18 mouse cellular contexts compared by ENCODE assay signal in genomic region chr10:27675579-27675978, GRCm38 (mm10). TPM values are rescaled to one million over a fixed set of nuclear protein-coding genes. Genes with fewer than 3 reads are reported as not detected.
A peak's percentile ranks its signal among the peaks of the same experiment; 100 is the strongest.
DNase-seq lines count a peak whose midpoint lies in the region; ATAC-seq and TF ChIP-seq lines count a peak whose summit lies in the region.
"Had no signal": no experiment of that assay in that cellular context is flagged by ENCODE, and none has a peak within 500 bp of the region (broad histone marks: within the 10 kb centered on the region; RNA-seq: fewer than 3 reads in every experiment).

No protein-coding gene starts in this region.

- no peak for DNase-seq in forebrain, postnatal 0 days
- DNase-seq in forebrain, embryonic 10.5 days (ENCODE audit: extremely low spot score, low spot score) = no peak
- peak; percentile 31 for DNase-seq in kidney, adult 2 months
- no peak for DNase-seq in kidney, postnatal 25 days
- peak; percentile 17 for DNase-seq in midbrain, embryonic 14.5 days
- peak; percentile 30 for DNase-seq in embryonic facial prominence, embryonic 14.5 days (ENCODE audit: low spot score)
- DNase-seq: cerebellum, adult 8-10 months; kidney, postnatal 14 days; right cerebral cortex, postnatal 14 days; thymus, adult 2 months had no signal

- H3K9me3 ChIP-seq in forebrain, postnatal 0 days (ENCODE audit: low read length) = no peaks in the 10 kb centered on the region
- no peaks in the 10 kb centered on the region for H3K9me3 ChIP-seq in forebrain, embryonic 10.5 days
- no peaks in the 10 kb centered on the region for H3K9me3 ChIP-seq in midbrain, embryonic 14.5 days (ENCODE audit: control insufficient read depth, low read length)
- H3K9me3 ChIP-seq in midbrain, embryonic 16.5 days (replicated peaks; ENCODE audit: control insufficient read depth, low read length, poor library complexity, severe bottlenecking) = no peaks in the 10 kb centered on the region
- 0 out of 2 replicates have a peak, but pooled peaks cover 3% of the 10 kb centered on the region for H3K9me3 ChIP-seq in embryonic facial prominence, embryonic 14.5 days (ENCODE audit: control insufficient read depth, low read length)
- H3K9me3 ChIP-seq: embryonic facial prominence, embryonic 13.5 days; forebrain, embryonic 15.5 days; G1E; lung, embryonic 15.5 days had no signal

- H3K4me3 ChIP-seq in forebrain, postnatal 0 days (ENCODE audit: low read depth, low read length) = no peak overlapping the region
- no peak overlapping the region for H3K4me3 ChIP-seq in forebrain, embryonic 10.5 days
- no peak overlapping the region for H3K4me3 ChIP-seq in kidney, adult 2 months (ENCODE audit: insufficient read depth, low read depth, low read length)
- no peak overlapping the region for H3K4me3 ChIP-seq in midbrain, embryonic 14.5 days (replicated peaks; ENCODE audit: low read depth, low read length)
- no peak overlapping the region for H3K4me3 ChIP-seq in midbrain, embryonic 16.5 days (ENCODE audit: low read depth, low read length)
- no peak overlapping the region for H3K4me3 ChIP-seq in embryonic facial prominence, embryonic 14.5 days (ENCODE audit: low read depth, low read length)
- H3K4me3 ChIP-seq: embryonic facial prominence, embryonic 13.5 days; forebrain, embryonic 15.5 days; lung, embryonic 15.5 days; myocyte had no signal

- no peak overlapping the region for H3K4me2 ChIP-seq in forebrain, postnatal 0 days (ENCODE audit: low read depth)
- no peak overlapping the region for H3K4me2 ChIP-seq in midbrain, embryonic 14.5 days (ENCODE audit: low read length)
- H3K4me2 ChIP-seq in midbrain, embryonic 16.5 days (ENCODE audit: low read length) = no peak overlapping the region
- H3K4me2 ChIP-seq in embryonic facial prominence, embryonic 14.5 days (ENCODE audit: low read depth, low read length) = no peak overlapping the region
- H3K4me2 ChIP-seq: embryonic facial prominence, embryonic 13.5 days; forebrain, embryonic 15.5 days; lung, embryonic 15.5 days had no signal

- H3K36me3 ChIP-seq in forebrain, postnatal 0 days (ENCODE audit: insufficient read depth) = no peaks in the 10 kb centered on the region
- H3K36me3 ChIP-seq in forebrain, embryonic 10.5 days (replicated peaks) = no peaks in the 10 kb centered on the region
- no peaks in the 10 kb centered on the region for H3K36me3 ChIP-seq in kidney, adult 2 months (ENCODE audit: control insufficient read depth, insufficient read depth, low read length)
- H3K36me3 ChIP-seq in midbrain, embryonic 14.5 days (ENCODE audit: control insufficient read depth, insufficient read depth, low read length) = no peaks in the 10 kb centered on the region
- H3K36me3 ChIP-seq in midbrain, embryonic 16.5 days (ENCODE audit: control insufficient read depth, insufficient read depth, low read length) = no peaks in the 10 kb centered on the region
- H3K36me3 ChIP-seq in embryonic facial prominence, embryonic 14.5 days (ENCODE audit: control insufficient read depth, insufficient read depth, low read length) = no peaks in the 10 kb centered on the region
- H3K36me3 ChIP-seq: embryonic facial prominence, embryonic 13.5 days; forebrain, embryonic 15.5 days; G1E; lung, embryonic 15.5 days had no signal

- no peaks in the 10 kb centered on the region for H3K4me1 ChIP-seq in forebrain, postnatal 0 days (ENCODE audit: insufficient read depth)
- H3K4me1 ChIP-seq in forebrain, embryonic 10.5 days = no peaks in the 10 kb centered on the region
- H3K4me1 ChIP-seq in kidney, adult 2 months (ENCODE audit: control insufficient read depth, insufficient read depth, low read length) = no peaks in the 10 kb centered on the region
- no peaks in the 10 kb centered on the region for H3K4me1 ChIP-seq in midbrain, embryonic 14.5 days (ENCODE audit: control insufficient read depth, insufficient read depth, low read length)
- no peaks in the 10 kb centered on the region for H3K4me1 ChIP-seq in midbrain, embryonic 16.5 days (ENCODE audit: control insufficient read depth, insufficient read depth, low read length)
- no peaks in the 10 kb centered on the region for H3K4me1 ChIP-seq in embryonic facial prominence, embryonic 14.5 days (ENCODE audit: control insufficient read depth, insufficient read depth, low read length)
- H3K4me1 ChIP-seq: embryonic facial prominence, embryonic 13.5 days; forebrain, embryonic 15.5 days; lung, embryonic 15.5 days had no signal

- no peak overlapping the region for H3K9ac ChIP-seq in forebrain, postnatal 0 days
- H3K9ac ChIP-seq in midbrain, embryonic 14.5 days (replicated peaks; ENCODE audit: low read length) = no peak overlapping the region
- H3K9ac ChIP-seq in midbrain, embryonic 16.5 days (ENCODE audit: low read depth, low read length) = no peak overlapping the region
- H3K9ac ChIP-seq in embryonic facial prominence, embryonic 14.5 days (ENCODE audit: low read depth, low read length) = no peak overlapping the region
- H3K9ac ChIP-seq: embryonic facial prominence, embryonic 13.5 days; forebrain, embryonic 15.5 days; lung, embryonic 15.5 days had no signal

- WGBS in forebrain, postnatal 0 days = 84% methylated on average over 1 of the region's 1 CpGs
- WGBS in forebrain, embryonic 10.5 days = 91% methylated on average over 1 of the region's 1 CpGs
- 44% methylated on average over 1 of the region's 1 CpGs for WGBS in kidney, adult 2 months
- WGBS in midbrain, embryonic 14.5 days = 91% methylated on average over 1 of the region's 1 CpGs
- WGBS in midbrain, embryonic 16.5 days = 88% methylated on average over 1 of the region's 1 CpGs
- 61% methylated on average over 1 of the region's 1 CpGs for WGBS in embryonic facial prominence, embryonic 14.5 days

- peak; percentile 34; the same call in 1 of the 2 replicates for TF ChIP-seq CTCF in forebrain, postnatal 0 days (IDR thresholded peaks at IDR 0.05; ENCODE audit: low read depth)
- TF ChIP-seq CTCF in kidney, adult 2 months (conservative IDR thresholded peaks at IDR 0.05; ENCODE audit: insufficient read depth, insufficient read length, low read depth, low read length) = no peak

- no peak overlapping the region for H3K27ac ChIP-seq in forebrain, postnatal 0 days (ENCODE audit: low read depth, low read length)
- H3K27ac ChIP-seq in forebrain, embryonic 10.5 days = no peak overlapping the region
- H3K27ac ChIP-seq in kidney, adult 2 months (ENCODE audit: insufficient read depth, low read depth, low read length) = no peak overlapping the region
- H3K27ac ChIP-seq in midbrain, embryonic 14.5 days (replicated peaks; ENCODE audit: low read depth, low read length) = no peak overlapping the region
- H3K27ac ChIP-seq in midbrain, embryonic 16.5 days (ENCODE audit: low read length) = no peak overlapping the region
- H3K27ac ChIP-seq in embryonic facial prominence, embryonic 14.5 days (replicated peaks; ENCODE audit: low read depth, low read length) = no peak overlapping the region
- H3K27ac ChIP-seq: embryonic facial prominence, embryonic 13.5 days; forebrain, embryonic 15.5 days; lung, embryonic 15.5 days had no signal

- no peak for ATAC-seq in forebrain, postnatal 0 days
- ATAC-seq in midbrain, embryonic 14.5 days (ENCODE audit: low FRiP score, low TSS enrichment) = no peak
- ATAC-seq in midbrain, embryonic 16.5 days = no peak
- ATAC-seq in embryonic facial prominence, embryonic 14.5 days (ENCODE audit: low read depth) = no peak
- no peak for ATAC-seq in erythroblast, adult 5-6 weeks (replicated peaks; ENCODE audit: low FRiP score, poor library complexity, severe bottlenecking)
- ATAC-seq: forebrain, embryonic 15.5 days had no signal

- TF ChIP-seq POLR2A in kidney, adult 2 months (IDR thresholded peaks at IDR 0.05; ENCODE audit: low read depth, low read length) = no peak

- no peaks in the 10 kb centered on the region for H3K27me3 ChIP-seq in forebrain, postnatal 0 days (ENCODE audit: insufficient read depth, low read length)
- no peaks in the 10 kb centered on the region for H3K27me3 ChIP-seq in forebrain, embryonic 10.5 days (ENCODE audit: poor library complexity, severe bottlenecking)
- H3K27me3 ChIP-seq in kidney, adult 2 months (replicated peaks; ENCODE audit: control insufficient read depth, insufficient read depth, low read length) = no peaks in the 10 kb centered on the region
- no peaks in the 10 kb centered on the region for H3K27me3 ChIP-seq in midbrain, embryonic 14.5 days (ENCODE audit: control insufficient read depth, insufficient read depth, low read length)
- no peaks in the 10 kb centered on the region for H3K27me3 ChIP-seq in midbrain, embryonic 16.5 days (ENCODE audit: control insufficient read depth, insufficient read depth, low read depth, low read length)
- no peaks in the 10 kb centered on the region for H3K27me3 ChIP-seq in embryonic facial prominence, embryonic 14.5 days (replicated peaks; ENCODE audit: control insufficient read depth, insufficient read depth, low read length)
- H3K27me3 ChIP-seq: embryonic facial prominence, embryonic 13.5 days; forebrain, embryonic 15.5 days; lung, embryonic 15.5 days had no signal

RNA-seq across cellular contexts. Expression of gene Lama2, which starts 56.0 kb away (rescaled TPM):
- total RNA-seq in forebrain, postnatal 0 days (2014; rRNA removed) = 7.5 and 11.9 TPM in 2 replicates
- 3.4 and 3.7 TPM in 2 replicates for polyA plus RNA-seq in forebrain, postnatal 0 days (2015; fragmentation: Nextera tagmentation; extraction: Ambion mirVana)
- 5.4 and 6.0 TPM in 2 replicates for polyA plus RNA-seq in forebrain, embryonic 10.5 days (2016; fragmentation: Nextera tagmentation; extraction: Ambion mirVana)
- 12.1 and 13.1 TPM in 2 replicates for polyA plus RNA-seq in kidney, adult 2 months (2012; rRNA removed)
- polyA plus RNA-seq in midbrain, embryonic 14.5 days (2014; fragmentation: Nextera tagmentation; extraction: Ambion mirVana) = 0.96 and 6.6 TPM in 2 replicates
- polyA plus RNA-seq in midbrain, embryonic 16.5 days (2015; fragmentation: Nextera tagmentation; extraction: Ambion mirVana) = 3.8 and 3.9 TPM in 2 replicates
- polyA plus RNA-seq in embryonic facial prominence, embryonic 14.5 days (2014; fragmentation: Nextera tagmentation; extraction: Ambion mirVana) = 32.0 and 34.2 TPM in 2 replicates
- not detected in 2 replicates for total RNA-seq in erythroblast, adult 5-6 weeks (2015; ENCODE audit: low replicate concordance)
- not detected in 2 replicates for total RNA-seq in erythroblast, adult 5-6 weeks (2017; ENCODE audit: low replicate concordance)
- total RNA-seq: megakaryocyte-erythroid progenitor cell, adult 5-6 weeks had no signal
- polyA plus RNA-seq: G1E had no signal

Comparison
In these comparisons a context has a peak if more than half of its experiments do, and no peak if none do; other contexts are left out.
1. DNase-seq: peak in kidney, adult 2 months (single experiment), midbrain, embryonic 14.5 days (single experiment) and embryonic facial prominence, embryonic 14.5 days (single experiment); none in forebrain, postnatal 0 days (single experiment), forebrain, embryonic 10.5 days (single experiment) and kidney, postnatal 25 days (0 of 2).